Mouse (Mus musculus) limb, embryonic 12.5 days (tissue): ENCODE measurements at regions not wholly inside any gene's neighbourhood (a gene's known extent, or its start where the extent isn't known, plus 50 kb on each side); places are given as distances from the start of the nearest gene placed in this dataset.
A peak's percentile ranks its signal among the peaks of the same experiment; 100 is the strongest.

Experiments
- ATAC-seq: fragments of 200-750 bp; cut with Nextera tagmentation; 2 replicates; pipeline ENCODE4 v1.8.0; 2017; ENCODE audit warnings: low read depth, moderate TSS enrichment; ENCODE audit not compliant: insufficient number of reproducible peaks, insufficient read depth, low FRiP score, low TSS enrichment
- H3K27ac ChIP-seq: fragments of 300-500 bp; sonication (generic); 2 replicates; pipeline ENCODE4 v1.5.1; 2016; ENCODE audit warnings: mild to moderate bottlenecking, moderate library complexity
- H3K27me3 ChIP-seq: fragments of 300-500 bp; sonication (generic); 2 replicates; pipeline ENCODE4 v1.6.1; 2016; ENCODE audit warnings: mild to moderate bottlenecking, moderate library complexity
- H3K36me3 ChIP-seq: fragments of 300-500 bp; sonication (generic); 2 replicates; pipeline ENCODE4 v1.6.1; 2016; ENCODE audit warnings: mild to moderate bottlenecking, moderate library complexity
- H3K4me1 ChIP-seq: fragments of 300-500 bp; sonication (generic); replicated peaks from 2 replicates; pipeline ENCODE4 v1.6.1; 2016
- H3K4me2 ChIP-seq: fragments of 300-500 bp; sonication (generic); 2 replicates; pipeline ENCODE4 v1.6.1; 2016; ENCODE audit warnings: mild to moderate bottlenecking, moderate library complexity
- H3K4me3 ChIP-seq: fragments of 300-500 bp; sonication (generic); replicated peaks from 2 replicates; pipeline ENCODE4 v1.5.1; 2016; ENCODE audit warnings: mild to moderate bottlenecking
- H3K9ac ChIP-seq: fragments of 300-500 bp; sonication (generic); replicated peaks from 2 replicates; pipeline ENCODE4 v1.6.1; 2016; ENCODE audit warnings: mild to moderate bottlenecking, moderate library complexity
- H3K9me3 ChIP-seq: fragments of 300-500 bp; sonication (generic); 2 replicates; pipeline ENCODE4 v1.6.1; 2016; ENCODE audit warnings: mild to moderate bottlenecking, moderate library complexity
- WGBS: fragments of 180-500 bp; shearing (Covaris S2); methylation state at CpG from one replicate; pipeline ENCODE4 v1.1.7; 2016; 5-methylcytosine and 5-hydroxymethylcytosine counted together

GRCm38 (mm10) chr6:100040459-100040984, 246.8 kb downstream of the Rybp start:
- Histone ChIP-seq H3K4me3 (no peak overlapping the region), H3K27me3 (peaks cover 43% of the 10 kb centered on the region)
- WGBS = 50% methylated on average over 7 of the region's 7 CpGs

GRCm38 (mm10) chr6:100032701-100033100, 254.6 kb downstream of the Rybp start:
- Histone ChIP-seq H3K9ac (no peak overlapping the region), H3K4me3 (no peak overlapping the region), H3K9me3 (no peaks in the 10 kb centered on the region), H3K4me2 (no peak overlapping the region), H3K27ac (no peak overlapping the region), H3K4me1 (no peaks in the 10 kb centered on the region), H3K27me3 (peaks cover 51% of the 10 kb centered on the region), H3K36me3 (no peaks in the 10 kb centered on the region)
- no peak for ATAC-seq
- WGBS = 84% methylated on average over 10 of the region's 10 CpGs

More at GRCm38 (mm10) chr6:100040459-100040984, 246.8 kb downstream of the Rybp start:
- Histone ChIP-seq H3K9me3 (no peaks in the 10 kb centered on the region), H3K4me1 (no peaks in the 10 kb centered on the region), H3K36me3 (no peaks in the 10 kb centered on the region), H3K4me2 (no peak overlapping the region), H3K27ac (no peak overlapping the region), H3K9ac (no peak overlapping the region)
- no peak for ATAC-seq

- Histone ChIP-seq H3K4me3 (no peak overlapping the region), H3K9me3 (no peaks in the 10 kb centered on the region), H3K27ac (no peak overlapping the region), H3K4me1 (peaks cover 8% of the 10 kb centered on the region), H3K36me3 (no peaks in the 10 kb centered on the region), H3K27me3 (peaks cover 62% of the 10 kb centered on the region), H3K4me2 (no peak overlapping the region), H3K9ac (no peak overlapping the region)
- WGBS = 26% methylated on average over 2 of the region's 2 CpGs
- no peak for ATAC-seq
Measured at GRCm38 (mm10) chr6:100030522-100030921, 256.8 kb downstream of the Rybp start.

- 56% methylated on average over 9 of the region's 9 CpGs for WGBS
- ATAC-seq = no peak; the same call in 1 of the 2 replicates
Measured at GRCm38 (mm10) chr6:100030010-100030409, 257.3 kb downstream of the Rybp start.

GRCm38 (mm10) chr6:100027524-100027923, 259.8 kb downstream of the Rybp start:
- peaks cover 14% of the 10 kb centered on the region for H3K4me1 ChIP-seq

More at GRCm38 (mm10) chr6:100030010-100030409, 257.3 kb downstream of the Rybp start:
- no peak overlapping the region for H3K27ac ChIP-seq
- no peaks in the 10 kb centered on the region for H3K9me3 ChIP-seq
- peaks cover 58% of the 10 kb centered on the region for H3K27me3 ChIP-seq
- no peak overlapping the region for H3K4me2 ChIP-seq
- no peaks in the 10 kb centered on the region for H3K36me3 ChIP-seq
- no peak overlapping the region for H3K4me3 ChIP-seq
- H3K9ac ChIP-seq = no peak overlapping the region
- H3K4me1 ChIP-seq = peaks cover 13% of the 10 kb centered on the region

GRCm38 (mm10) chr6:100025531-100025951, 261.7 kb downstream of the Rybp start:
- Histone ChIP-seq H3K4me3 (no peak overlapping the region), H3K27me3 (peaks cover 46% of the 10 kb centered on the region), H3K4me1 (peaks cover 14% of the 10 kb centered on the region), H3K36me3 (no peaks in the 10 kb centered on the region), H3K9ac (no peak overlapping the region), H3K27ac (peak overlapping the region; percentile 77), H3K4me2 (no peak overlapping the region), H3K9me3 (no peaks in the 10 kb centered on the region)
- peak; percentile 73 for ATAC-seq
- WGBS = 18% methylated on average over 5 of the region's 5 CpGs

More at GRCm38 (mm10) chr6:100027524-100027923, 259.8 kb downstream of the Rybp start:
- no peak overlapping the region for H3K9ac ChIP-seq
- H3K9me3 ChIP-seq = no peaks in the 10 kb centered on the region
- no peak overlapping the region for H3K4me3 ChIP-seq
- ATAC-seq = no peak
- peaks cover 40% of the 10 kb centered on the region for H3K27me3 ChIP-seq
- no peaks in the 10 kb centered on the region for H3K36me3 ChIP-seq
- WGBS = 61% methylated on average over 5 of the region's 5 CpGs
- H3K27ac ChIP-seq = no peak overlapping the region
- no peak overlapping the region for H3K4me2 ChIP-seq

- H3K27me3 ChIP-seq = peaks cover 49% of the 10 kb centered on the region
- H3K4me2 ChIP-seq = no peak overlapping the region
- no peaks in the 10 kb centered on the region for H3K36me3 ChIP-seq
- no peak overlapping the region for H3K4me3 ChIP-seq
- H3K4me1 ChIP-seq = peaks cover 14% of the 10 kb centered on the region
- no peak overlapping the region for H3K9ac ChIP-seq
- whole genome bisulfite sequencing = 89% methylated on average over 7 of the region's 7 CpGs
- ATAC-seq = no peak
- no peaks in the 10 kb centered on the region for H3K9me3 ChIP-seq
- H3K27ac ChIP-seq = no peak overlapping the region
Measured at GRCm38 (mm10) chr6:100023434-100024095, 263.7 kb downstream of the Rybp start.

GRCm38 (mm10) chr6:100019016-100019415, 268.3 kb downstream of the Rybp start:
- Histone ChIP-seq H3K27ac (no peak overlapping the region), H3K36me3 (no peaks in the 10 kb centered on the region), H3K9ac (no peak overlapping the region), H3K4me1 (peaks cover 7% of the 10 kb centered on the region), H3K4me3 (no peak overlapping the region), H3K27me3 (peaks cover 70% of the 10 kb centered on the region), H3K4me2 (no peak overlapping the region), H3K9me3 (no peaks in the 10 kb centered on the region)
- WGBS = 72% methylated on average over 3 of the region's 3 CpGs
- ATAC-seq = no peak

GRCm38 (mm10) chr6:100013949-100014348, 273.3 kb downstream of the Rybp start:
- peak overlapping the region; percentile 19; the same call in 1 of the 2 replicates for H3K4me2 ChIP-seq
- H3K27ac ChIP-seq = peak overlapping the region; percentile 50; the same call in 1 of the 2 replicates
- H3K36me3 ChIP-seq = no peaks in the 10 kb centered on the region
- H3K9me3 ChIP-seq = no peaks in the 10 kb centered on the region
- H3K4me1 ChIP-seq = peaks cover 38% of the 10 kb centered on the region
- peaks cover 72% of the 10 kb centered on the region for H3K27me3 ChIP-seq
- WGBS = 0% methylated on average over 6 of the region's 6 CpGs
- ATAC-seq = peak; percentile 76
- no peak overlapping the region for H3K4me3 ChIP-seq
- H3K9ac ChIP-seq = no peak overlapping the region

- Histone ChIP-seq H3K9me3 (no peaks in the 10 kb centered on the region), H3K36me3 (no peaks in the 10 kb centered on the region), H3K9ac (no peak overlapping the region), H3K27ac (no peak overlapping the region), H3K4me3 (no peak overlapping the region), H3K27me3 (peaks cover 74% of the 10 kb centered on the region), H3K4me1 (peaks cover 38% of the 10 kb centered on the region), H3K4me2 (peak overlapping the region; percentile 36)
- ATAC-seq = no peak
- WGBS = 3% methylated on average over 17 of the region's 17 CpGs
Measured at GRCm38 (mm10) chr6:100011520-100012062, 275.7 kb downstream of the Rybp start.

GRCm38 (mm10) chr6:100010954-100011481, 276.3 kb downstream of the Rybp start:
- Histone ChIP-seq H3K27me3 (peaks cover 76% of the 10 kb centered on the region), H3K4me2 (peak overlapping the region; percentile 36), H3K4me1 (peaks cover 38% of the 10 kb centered on the region), H3K9ac (no peak overlapping the region), H3K27ac (no peak overlapping the region), H3K9me3 (no peaks in the 10 kb centered on the region), H3K4me3 (no peak overlapping the region), H3K36me3 (no peaks in the 10 kb centered on the region)
- WGBS = 6% methylated on average over 9 of the region's 9 CpGs
- no peak for ATAC-seq
